Mouse (Mus musculus): Measurements from ENCODE around the gene Farp1. TPM values are rescaled to one million over a fixed set of nuclear protein-coding genes. Genes with fewer than 3 reads are reported as not detected.

Farp1 gene
- polyA plus RNA-seq, 1 experiment: 29.2 TPM

GRCm38 (mm10) chr14:121309909-121310308 is 274.9 kb downstream of the Farp1 start:
- TF ChIP-seq POLR2A (IDR thresholded peaks at IDR 0.05; ENCODE audit: insufficient read depth, low read length) (no peak), EP300 (IDR thresholded peaks at IDR 0.05; ENCODE audit: insufficient read depth, low read depth, low read length) (peak; percentile 76)
- Histone ChIP-seq H3K27me3 (ENCODE audit: control insufficient read depth, insufficient read depth, low read length, poor library complexity, severe bottlenecking) (no peaks in the 10 kb centered on the region), H3K4me1 (ENCODE audit: control insufficient read depth, insufficient read depth, low read length) (no peaks in the 10 kb centered on the region), H3K9ac (ENCODE audit: low read depth, poor library complexity, severe bottlenecking) (no peak overlapping the region), H3K4me3 (ENCODE audit: low read depth, low read length) (no peak overlapping the region), H3K27ac (ENCODE audit: insufficient read depth, low read length) (peak overlapping the region; percentile 17), H3K36me3 (ENCODE audit: control insufficient read depth, insufficient read depth, low read length, poor library complexity, severe bottlenecking) (no peaks in the 10 kb centered on the region), H3K9me3 (replicated peaks; ENCODE audit: control insufficient read depth, insufficient read depth, low read length, poor library complexity, severe bottlenecking) (no peaks in the 10 kb centered on the region; the same call in 1 of the 2 replicates)

GRCm38 (mm10) chr14:121310325-121311080 is 275.5 kb downstream of the Farp1 start:
- Histone ChIP-seq H3K27ac (ENCODE audit: insufficient read depth, low read length) (no peak overlapping the region), H3K4me3 (ENCODE audit: low read depth, low read length) (no peak overlapping the region), H3K9me3 (replicated peaks; ENCODE audit: control insufficient read depth, insufficient read depth, low read length, poor library complexity, severe bottlenecking) (no peaks in the 10 kb centered on the region; the same call in 1 of the 2 replicates), H3K4me1 (ENCODE audit: control insufficient read depth, insufficient read depth, low read length) (no peaks in the 10 kb centered on the region), H3K27me3 (ENCODE audit: control insufficient read depth, insufficient read depth, low read length, poor library complexity, severe bottlenecking) (no peaks in the 10 kb centered on the region), H3K36me3 (ENCODE audit: control insufficient read depth, insufficient read depth, low read length, poor library complexity, severe bottlenecking) (no peaks in the 10 kb centered on the region), H3K9ac (ENCODE audit: low read depth, poor library complexity, severe bottlenecking) (no peak overlapping the region)
- no peak for TF ChIP-seq CTCF (IDR thresholded peaks at IDR 0.05; ENCODE audit: low read depth, low read length)
- TF ChIP-seq POLR2A (IDR thresholded peaks at IDR 0.05; ENCODE audit: insufficient read depth, low read length): no peak

GRCm38 (mm10) chr14:121311083-121311482 is 276.1 kb downstream of the Farp1 start:
- Histone ChIP-seq H3K9ac (ENCODE audit: low read depth, poor library complexity, severe bottlenecking) (no peak overlapping the region), H3K4me3 (ENCODE audit: low read depth, low read length) (no peak overlapping the region), H3K27ac (ENCODE audit: insufficient read depth, low read length) (no peak overlapping the region), H3K27me3 (ENCODE audit: control insufficient read depth, insufficient read depth, low read length, poor library complexity, severe bottlenecking) (no peaks in the 10 kb centered on the region), H3K9me3 (replicated peaks; ENCODE audit: control insufficient read depth, insufficient read depth, low read length, poor library complexity, severe bottlenecking) (no peaks in the 10 kb centered on the region; the same call in 1 of the 2 replicates), H3K36me3 (ENCODE audit: control insufficient read depth, insufficient read depth, low read length, poor library complexity, severe bottlenecking) (no peaks in the 10 kb centered on the region), H3K4me1 (ENCODE audit: control insufficient read depth, insufficient read depth, low read length) (peaks cover under 1% of the 10 kb centered on the region)
- TF ChIP-seq EP300 (IDR thresholded peaks at IDR 0.05; ENCODE audit: insufficient read depth, low read depth, low read length): no peak
- TF ChIP-seq POLR2A (IDR thresholded peaks at IDR 0.05; ENCODE audit: insufficient read depth, low read length): no peak
- no peak for TF ChIP-seq CTCF (IDR thresholded peaks at IDR 0.05; ENCODE audit: low read depth, low read length)

- no peaks in the 10 kb centered on the region for H3K36me3 ChIP-seq (ENCODE audit: control insufficient read depth, insufficient read depth, low read length, poor library complexity, severe bottlenecking)
- no peak overlapping the region for H3K27ac ChIP-seq (ENCODE audit: insufficient read depth, low read length)
- H3K27me3 ChIP-seq (ENCODE audit: control insufficient read depth, insufficient read depth, low read length, poor library complexity, severe bottlenecking): no peaks in the 10 kb centered on the region
- TF ChIP-seq POLR2A (IDR thresholded peaks at IDR 0.05; ENCODE audit: insufficient read depth, low read length) (no peak), EP300 (IDR thresholded peaks at IDR 0.05; ENCODE audit: insufficient read depth, low read depth, low read length) (no peak), CTCF (IDR thresholded peaks at IDR 0.05; ENCODE audit: low read depth, low read length) (no peak)
- no peak overlapping the region for H3K9ac ChIP-seq (ENCODE audit: low read depth, poor library complexity, severe bottlenecking)
- H3K4me1 ChIP-seq (ENCODE audit: control insufficient read depth, insufficient read depth, low read length): peaks cover 8% of the 10 kb centered on the region
- no peaks in the 10 kb centered on the region; the same call in 1 of the 2 replicates for H3K9me3 ChIP-seq (replicated peaks; ENCODE audit: control insufficient read depth, insufficient read depth, low read length, poor library complexity, severe bottlenecking)
- H3K4me3 ChIP-seq (ENCODE audit: low read depth, low read length): no peak overlapping the region
Measured at GRCm38 (mm10) chr14:121313283-121313682, 278.3 kb downstream of the Farp1 start.

- Histone ChIP-seq H3K36me3 (ENCODE audit: control insufficient read depth, insufficient read depth, low read length, poor library complexity, severe bottlenecking) (no peaks in the 10 kb centered on the region), H3K9me3 (replicated peaks; ENCODE audit: control insufficient read depth, insufficient read depth, low read length, poor library complexity, severe bottlenecking) (no peaks in the 10 kb centered on the region; the same call in 1 of the 2 replicates), H3K4me3 (ENCODE audit: low read depth, low read length) (no peak overlapping the region), H3K9ac (ENCODE audit: low read depth, poor library complexity, severe bottlenecking) (no peak overlapping the region), H3K27me3 (ENCODE audit: control insufficient read depth, insufficient read depth, low read length, poor library complexity, severe bottlenecking) (no peaks in the 10 kb centered on the region), H3K27ac (ENCODE audit: insufficient read depth, low read length) (no peak overlapping the region), H3K4me1 (ENCODE audit: control insufficient read depth, insufficient read depth, low read length) (peaks cover 8% of the 10 kb centered on the region)
- TF ChIP-seq POLR2A (IDR thresholded peaks at IDR 0.05; ENCODE audit: insufficient read depth, low read length) (no peak), CTCF (IDR thresholded peaks at IDR 0.05; ENCODE audit: low read depth, low read length) (no peak), EP300 (IDR thresholded peaks at IDR 0.05; ENCODE audit: insufficient read depth, low read depth, low read length) (no peak)
Measured at GRCm38 (mm10) chr14:121314934-121315333, 279.9 kb downstream of the Farp1 start.

- Histone ChIP-seq H3K9me3 (replicated peaks; ENCODE audit: control insufficient read depth, insufficient read depth, low read length, poor library complexity, severe bottlenecking) (no peaks in the 10 kb centered on the region), H3K4me3 (ENCODE audit: low read depth, low read length) (no peak overlapping the region), H3K36me3 (ENCODE audit: control insufficient read depth, insufficient read depth, low read length, poor library complexity, severe bottlenecking) (no peaks in the 10 kb centered on the region), H3K27ac (ENCODE audit: insufficient read depth, low read length) (no peak overlapping the region), H3K9ac (ENCODE audit: low read depth, poor library complexity, severe bottlenecking) (no peak overlapping the region), H3K27me3 (ENCODE audit: control insufficient read depth, insufficient read depth, low read length, poor library complexity, severe bottlenecking) (no peaks in the 10 kb centered on the region), H3K4me1 (ENCODE audit: control insufficient read depth, insufficient read depth, low read length) (peaks cover 8% of the 10 kb centered on the region)
- TF ChIP-seq POLR2A (IDR thresholded peaks at IDR 0.05; ENCODE audit: insufficient read depth, low read length) (no peak), EP300 (IDR thresholded peaks at IDR 0.05; ENCODE audit: insufficient read depth, low read depth, low read length) (no peak), CTCF (IDR thresholded peaks at IDR 0.05; ENCODE audit: low read depth, low read length) (no peak)
Measured at GRCm38 (mm10) chr14:121316136-121316535, 281.1 kb downstream of the Farp1 start.
